Mouse (Mus musculus) MEL-GATA-1-ER (cell line): ENCODE measurements around the gene Thsd4.

ENCODE experiments used
- DNase-seq: peaks from one replicate; pipeline ENCODE4 v3.0.0-alpha.2; 2012; ENCODE audit warnings: low read depth; ENCODE audit errors: extremely low read depth

Gene Thsd4

DNA sequence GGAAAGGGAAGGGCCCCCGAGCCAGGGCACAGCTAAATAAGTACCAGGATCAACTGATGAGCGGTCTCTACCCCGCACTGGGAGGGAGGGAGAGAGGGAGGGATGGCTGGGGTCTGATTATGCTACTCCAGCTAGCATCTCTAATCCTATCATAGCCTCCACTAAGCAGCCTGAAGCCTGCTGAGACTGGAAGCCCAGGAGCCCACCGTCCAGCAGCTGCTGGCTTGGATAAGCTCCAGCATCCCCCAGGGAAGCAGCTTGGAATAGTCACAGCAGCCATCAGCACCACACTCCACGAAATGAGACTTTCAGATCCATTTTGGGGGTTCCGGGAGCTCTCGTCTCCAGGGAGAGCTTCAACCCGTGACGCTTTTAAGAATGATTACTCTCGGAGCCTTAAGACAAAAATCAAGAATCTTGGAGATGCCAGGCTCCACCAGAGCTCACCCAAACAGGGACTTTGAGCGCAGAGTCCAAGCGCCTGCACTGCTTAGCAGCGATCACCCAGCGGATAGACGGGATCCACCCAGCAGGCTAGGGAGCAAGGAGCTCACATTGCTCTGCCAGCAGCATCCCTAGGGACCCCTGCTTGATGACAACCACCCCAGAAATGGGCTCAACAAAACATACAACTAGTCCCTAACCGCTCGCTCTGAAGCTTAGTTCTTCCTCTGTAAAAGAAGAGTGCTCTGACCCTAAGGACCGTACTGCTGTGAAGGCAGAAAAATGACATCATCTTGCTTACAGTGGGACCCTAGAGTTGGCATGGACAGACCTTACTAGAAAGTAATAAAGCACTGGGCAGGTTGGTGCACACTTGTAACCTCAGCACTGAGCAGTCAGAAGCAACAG is 64.3 kb downstream of the Thsd4 start:
- no peak for DNase-seq

DNA sequence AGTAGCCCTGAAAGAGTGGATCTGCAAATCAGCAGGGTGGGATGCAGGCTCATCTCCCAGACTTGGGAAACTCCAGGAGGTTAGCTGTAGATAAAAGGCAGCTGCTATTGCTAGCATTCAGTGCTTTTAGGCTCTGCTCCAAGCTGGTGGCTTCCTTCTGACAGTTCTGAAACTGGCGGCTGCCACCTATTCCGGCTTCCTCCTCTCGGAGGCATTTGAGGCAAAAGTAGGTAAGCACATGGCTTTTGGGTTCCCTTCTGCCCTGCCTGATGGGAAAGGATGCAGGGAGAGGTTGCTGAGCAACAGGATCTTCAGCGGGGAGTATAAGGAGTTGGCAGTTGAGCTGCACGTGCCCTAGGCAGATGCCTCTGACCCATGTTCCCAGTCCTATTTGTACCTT is 65.2 kb downstream of the Thsd4 start:
- no peak for DNase-seq

DNA sequence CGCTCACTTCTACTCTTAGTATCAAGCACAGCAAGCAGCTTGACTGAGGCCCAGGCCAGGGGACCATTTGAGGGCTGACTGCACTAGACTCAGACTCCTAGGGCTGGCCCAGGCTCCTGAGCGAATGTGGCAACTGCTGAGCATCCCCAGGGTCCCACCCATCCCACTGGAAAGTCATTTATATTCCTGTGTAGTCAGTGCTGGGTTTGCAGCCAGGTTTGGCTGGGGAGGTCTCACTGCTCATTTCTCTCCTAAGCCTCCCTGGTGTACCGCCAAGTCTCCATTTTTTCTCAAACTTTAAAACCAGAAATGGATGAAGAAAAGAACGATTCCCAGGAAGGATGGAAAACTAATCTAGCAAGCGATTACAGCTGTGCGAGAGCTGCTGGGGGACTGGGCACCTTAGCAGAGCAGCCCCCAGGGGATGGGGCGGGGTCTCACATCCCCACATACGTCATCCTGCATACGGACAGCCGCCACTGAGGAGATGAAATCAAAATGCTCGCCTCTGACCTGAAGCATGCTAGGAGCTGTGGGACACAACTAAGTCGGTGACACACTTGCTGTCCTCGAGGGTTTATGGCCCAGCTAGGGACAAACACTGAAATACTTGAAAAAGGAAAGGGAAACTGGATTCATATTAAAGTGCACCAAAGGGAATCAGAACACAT is 67.3 kb downstream of the Thsd4 start:
- no peak for DNase-seq

DNA sequence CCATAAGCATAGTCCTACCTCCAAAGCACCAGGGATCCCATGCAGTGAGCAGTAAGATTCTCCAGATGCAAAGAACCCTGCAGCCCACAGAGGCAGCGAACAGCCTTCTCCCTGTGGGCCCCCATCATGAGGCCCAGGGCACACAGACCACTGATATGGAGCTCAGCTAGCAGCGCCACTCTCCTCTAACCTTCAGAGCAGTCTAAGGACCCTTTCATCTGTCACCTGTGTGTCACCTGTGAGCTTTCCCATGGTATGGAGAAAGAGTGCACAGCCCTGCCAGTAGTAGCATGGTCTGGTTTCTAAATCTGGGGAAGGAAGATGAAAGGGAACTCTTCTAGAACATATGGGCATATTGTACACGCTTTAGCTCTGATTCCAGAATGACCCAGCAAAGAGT is 72.3 kb downstream of the Thsd4 start:
- DNase-seq = no peak

DNA sequence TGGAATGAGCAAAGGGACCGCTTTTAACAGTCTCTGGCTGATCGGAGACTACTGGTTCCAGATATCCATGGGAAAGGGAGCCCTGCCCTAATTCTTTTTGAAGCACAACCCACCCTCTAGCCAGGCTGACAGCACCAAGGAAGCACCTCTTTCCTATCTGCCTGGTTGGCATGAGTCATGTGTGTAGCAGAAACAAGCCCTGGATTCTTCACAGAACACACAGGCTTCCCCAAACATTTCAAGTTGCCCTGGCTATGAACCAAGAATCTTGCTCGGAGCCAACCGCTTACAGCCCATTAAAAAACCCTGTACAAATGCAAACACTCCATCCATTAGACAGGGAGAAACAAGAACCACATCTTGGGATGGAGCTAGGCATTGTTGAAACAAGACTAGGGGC is 76.0 kb downstream of the Thsd4 start:
- no peak for DNase-seq

DNA sequence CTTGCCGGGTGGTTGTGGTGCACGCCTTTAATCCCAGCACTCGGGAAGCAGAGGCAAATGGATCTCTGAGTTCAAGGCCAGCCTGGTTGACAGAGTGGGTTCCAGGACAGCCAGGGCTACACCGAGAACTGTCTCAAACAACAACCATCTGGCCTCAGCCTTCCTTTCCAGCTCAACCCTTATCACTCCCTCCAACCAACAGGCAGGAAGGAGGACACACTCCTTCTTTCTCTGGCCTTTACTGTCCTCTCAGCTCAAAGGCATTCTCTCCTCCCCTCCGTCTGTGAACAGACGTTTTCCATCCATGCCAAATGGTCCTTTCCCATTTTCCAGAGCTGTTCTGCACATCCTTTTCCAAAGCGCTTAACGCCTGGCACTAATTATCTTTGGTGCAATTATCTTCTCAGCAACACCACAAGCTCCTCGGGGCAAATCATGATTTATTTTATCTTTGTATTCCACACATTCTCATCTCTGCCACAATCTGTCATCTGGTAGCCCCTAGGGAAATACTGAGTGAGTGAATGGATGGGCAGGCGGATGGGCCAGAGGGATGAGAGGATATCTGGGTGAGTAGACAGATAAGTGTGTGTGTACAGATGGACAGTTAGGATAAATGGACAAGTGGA is 80.5 kb downstream of the Thsd4 start:
- DNase-seq = no peak

DNA sequence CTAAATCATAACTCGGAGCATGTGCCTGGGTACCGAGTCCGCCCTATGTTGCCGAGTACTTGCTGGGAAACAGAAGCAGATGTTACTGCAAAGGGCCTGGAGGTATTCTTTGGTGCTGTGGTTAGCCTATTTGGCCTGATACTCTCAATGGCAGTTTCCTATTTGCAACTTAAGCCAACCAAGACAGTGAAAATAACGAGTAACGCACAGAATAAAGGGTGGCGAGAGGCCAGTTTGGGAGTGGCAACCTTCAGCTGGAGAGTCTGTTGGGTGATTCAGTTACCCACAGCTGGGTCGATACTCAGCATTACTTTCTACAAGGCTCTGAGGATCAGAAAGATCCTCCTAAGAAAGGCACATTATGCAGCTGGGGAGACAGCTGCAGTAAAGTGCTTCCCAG is 81.3 kb downstream of the Thsd4 start:
- no peak for DNase-seq

DNA sequence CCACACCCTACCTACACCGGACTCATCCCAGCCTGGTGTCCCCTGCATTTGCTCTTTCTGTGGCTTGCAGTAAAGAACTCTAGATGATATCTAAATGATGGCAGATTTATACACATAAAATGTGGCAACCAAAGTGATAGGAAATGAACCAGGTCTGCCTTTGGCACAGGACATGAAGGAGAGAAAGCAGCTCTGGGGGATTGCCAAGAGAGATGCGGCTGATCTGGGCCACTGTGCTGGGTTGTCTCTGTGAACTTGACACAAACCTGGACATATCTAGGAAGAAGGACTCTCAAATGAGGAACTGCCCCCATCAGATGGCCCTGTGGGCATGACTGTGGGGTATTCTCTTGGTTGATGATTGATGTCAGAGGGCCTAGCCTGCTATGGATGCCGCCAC is 85.6 kb downstream of the Thsd4 start:
- no peak for DNase-seq

DNA sequence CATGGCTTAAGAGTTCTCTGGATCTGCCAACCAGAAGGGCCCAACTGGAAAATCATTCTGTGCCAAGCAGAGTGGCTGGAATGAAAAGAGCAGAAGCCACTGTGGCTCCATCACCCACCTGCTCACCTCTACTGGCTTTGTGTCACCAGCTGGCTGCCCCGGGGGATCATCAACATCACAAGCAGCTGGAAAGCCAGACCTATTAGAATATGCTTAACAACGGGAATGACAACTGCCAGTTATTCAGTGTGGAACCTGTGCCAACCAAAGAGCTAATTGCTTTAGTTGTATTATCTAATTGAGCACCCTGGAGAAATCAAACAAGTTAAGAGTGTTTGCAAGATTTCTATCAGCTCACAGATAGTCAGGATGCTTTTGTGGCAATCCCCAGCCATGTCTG is 87.8 kb downstream of the Thsd4 start:
- no peak for DNase-seq

DNA sequence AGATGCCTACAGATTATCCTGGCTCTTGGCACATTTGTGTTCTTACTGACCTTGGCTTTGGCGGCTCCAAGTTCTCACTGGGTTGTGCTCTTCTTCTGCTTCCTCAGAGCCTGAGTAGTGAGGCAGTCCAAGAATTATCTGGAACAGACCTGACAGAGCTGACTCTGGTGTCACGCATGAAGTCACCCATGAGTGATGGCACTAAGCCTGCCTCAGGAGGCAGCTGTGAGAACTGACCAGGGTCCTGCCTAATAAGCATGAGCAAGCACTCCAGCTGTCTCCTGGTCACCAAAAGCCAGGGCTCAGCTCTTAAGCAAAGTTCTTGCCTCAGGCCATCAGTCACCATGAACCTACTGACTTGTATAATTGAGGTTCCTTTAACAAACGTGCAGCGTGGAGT is 89.9 kb downstream of the Thsd4 start:
- DNase-seq = no peak

DNA sequence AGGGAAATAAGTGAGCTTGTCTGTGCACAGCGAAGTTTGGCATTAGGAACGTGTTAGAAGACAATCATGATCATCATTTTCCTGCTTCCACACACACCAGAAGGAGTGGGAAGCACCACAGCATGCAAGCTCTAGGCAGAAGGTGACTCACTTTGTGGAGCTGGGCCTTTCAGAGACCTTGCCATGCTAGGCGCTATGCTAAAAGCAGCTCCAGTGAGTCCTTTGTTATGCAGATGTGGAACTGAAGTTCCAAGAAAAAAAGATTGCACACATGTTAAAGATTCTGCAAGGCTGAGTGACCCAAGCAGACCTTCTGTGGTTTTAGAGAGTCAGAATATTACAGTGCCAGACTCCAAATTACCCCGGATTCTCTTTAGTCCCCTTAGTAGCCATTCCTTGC is 91.8 kb downstream of the Thsd4 start:
- no peak for DNase-seq

DNA sequence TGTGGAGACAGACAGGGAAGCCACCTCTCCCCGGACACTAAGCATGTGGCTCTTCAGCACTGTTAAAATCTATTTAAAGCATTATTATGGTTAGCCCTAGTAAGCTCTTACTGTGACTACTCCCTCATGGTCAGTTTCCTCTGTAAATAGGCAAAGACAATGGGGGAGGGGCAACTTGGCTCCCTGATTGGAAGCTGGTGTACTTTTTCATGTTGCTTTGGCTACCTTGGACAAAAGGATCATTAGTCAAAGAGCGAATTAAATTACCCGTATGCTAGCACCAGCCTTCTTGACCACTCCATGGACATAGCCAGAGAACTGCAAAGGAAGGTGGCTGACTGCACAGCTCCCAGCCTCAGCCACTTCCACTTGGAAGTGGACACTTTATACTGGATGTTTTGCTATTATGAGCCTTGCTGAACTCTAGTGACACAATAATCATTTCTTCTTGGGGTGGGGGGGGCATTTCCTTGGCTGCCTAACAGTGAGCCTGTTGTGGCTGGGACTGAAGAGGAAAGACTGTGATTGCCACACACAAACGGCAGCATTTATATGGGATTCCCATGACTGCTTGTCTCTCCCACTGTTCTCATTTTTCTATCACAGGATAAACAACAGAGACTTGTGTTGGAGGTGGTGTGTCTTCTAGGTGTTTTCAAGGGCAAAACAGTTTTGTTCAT is 107.6 kb downstream of the Thsd4 start:
- no peak for DNase-seq

DNA sequence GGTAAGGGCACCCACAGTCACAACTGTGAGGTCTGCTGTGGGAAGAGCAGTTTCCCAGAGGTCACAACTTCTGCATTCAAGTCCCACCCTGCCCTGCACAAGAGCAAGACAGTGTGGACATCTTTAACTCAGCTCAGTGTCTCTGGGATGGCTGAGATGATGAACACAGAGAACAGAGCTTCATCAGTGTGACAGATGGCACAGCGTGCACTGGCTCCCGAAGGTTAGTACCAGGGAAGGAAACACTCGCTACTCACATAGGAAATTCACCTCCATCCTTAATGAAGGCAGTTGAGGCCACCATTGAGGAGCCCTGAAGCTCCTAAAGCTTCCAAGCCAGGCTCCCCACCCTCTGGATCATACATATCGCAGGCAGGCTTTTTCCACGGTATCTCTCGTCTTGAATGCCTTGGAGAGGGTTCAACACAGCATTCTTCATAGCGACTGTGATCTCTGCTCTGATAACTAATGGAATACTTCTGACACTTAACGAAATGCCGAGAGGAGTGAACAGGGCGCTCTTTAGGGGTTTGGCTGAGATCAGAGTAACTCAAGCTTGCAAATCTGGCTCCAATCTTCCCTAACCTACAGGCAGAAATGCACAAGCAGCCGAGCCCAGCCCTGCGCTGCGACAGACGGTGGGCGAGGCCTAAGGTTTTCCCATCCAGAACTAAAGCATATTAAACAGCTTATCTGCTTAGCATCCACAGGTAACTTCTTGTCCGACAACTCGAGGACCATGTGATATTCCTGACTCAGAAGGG is 110.8 kb downstream of the Thsd4 start:
- no peak for DNase-seq

DNA sequence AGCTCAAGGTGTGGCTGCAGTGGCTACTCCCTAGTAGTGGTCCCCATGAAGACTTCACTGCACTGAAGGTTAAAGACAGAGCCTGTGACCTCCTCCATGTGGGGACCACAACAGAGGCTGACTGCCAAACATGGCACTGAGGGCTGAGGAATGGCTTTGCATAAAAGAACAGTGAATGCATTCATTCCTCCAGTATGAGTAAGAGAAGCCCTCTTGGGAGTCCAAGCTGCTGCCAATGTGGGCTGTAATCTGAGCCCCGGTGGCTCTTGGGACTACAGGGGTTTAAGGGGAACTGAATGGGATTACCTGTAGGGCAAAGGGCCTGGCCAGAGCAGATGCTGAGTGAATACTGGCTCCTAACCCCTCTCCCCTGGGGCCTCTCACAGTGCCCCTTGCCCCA is 114.5 kb downstream of the Thsd4 start:
- DNase-seq = no peak

DNA sequence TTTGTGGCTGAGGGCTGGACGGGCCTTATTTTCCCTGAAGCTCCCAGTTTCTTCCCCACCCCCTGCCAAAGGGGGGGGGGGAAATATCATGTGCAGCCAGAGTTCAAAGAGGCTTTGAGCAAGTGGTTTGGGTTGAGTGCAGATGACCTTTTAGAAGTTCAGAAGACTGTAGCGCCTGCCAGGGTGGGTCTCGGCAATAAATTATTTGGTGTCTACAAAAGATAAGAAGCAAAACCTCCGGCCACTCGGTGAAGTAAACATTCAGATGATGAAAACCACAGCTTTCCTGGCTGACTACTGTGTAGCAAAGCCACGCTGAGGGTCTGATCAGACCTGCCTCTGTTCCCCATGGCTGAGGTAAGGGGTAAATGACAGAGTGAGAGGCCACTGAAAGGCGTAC is 116.1 kb downstream of the Thsd4 start:
- no peak for DNase-seq

DNA sequence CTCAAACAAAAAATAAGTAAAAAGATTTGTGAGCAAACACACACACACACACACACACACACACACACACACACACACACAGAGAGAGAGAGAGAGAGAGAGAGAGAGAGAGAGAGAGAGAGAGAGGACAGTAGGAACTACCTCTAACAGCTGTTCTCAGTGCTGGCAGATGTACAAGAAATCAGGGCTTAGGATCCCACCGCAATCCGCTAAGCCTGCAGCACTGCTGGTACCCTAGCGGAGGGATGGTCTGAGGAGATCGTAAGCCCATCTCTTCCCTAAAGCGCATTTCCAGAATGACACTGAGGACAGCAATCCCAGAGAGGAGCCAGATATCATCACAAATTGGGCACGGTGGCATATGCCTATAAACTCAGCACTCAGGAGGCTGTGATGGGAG is 119.2 kb downstream of the Thsd4 start:
- no peak for DNase-seq

DNA sequence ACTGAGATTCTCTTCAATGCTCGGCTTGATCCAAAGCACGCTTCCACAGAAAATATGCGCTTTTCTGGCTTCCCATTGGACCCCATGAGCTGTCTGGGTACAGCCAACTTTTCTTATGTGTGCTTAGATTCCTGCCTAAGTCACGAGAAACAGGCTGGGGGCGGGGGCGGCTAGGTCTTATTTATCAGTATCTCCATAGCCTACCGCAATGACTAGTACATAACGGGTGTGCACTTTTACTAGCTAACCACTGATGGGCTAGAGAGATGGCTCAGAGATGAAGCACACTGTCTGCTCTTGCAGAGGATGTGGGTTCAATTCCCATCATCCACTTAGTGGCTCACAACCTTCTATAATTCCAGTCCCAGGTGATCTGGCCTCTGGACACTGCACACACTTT is 121.8 kb downstream of the Thsd4 start:
- peak; percentile 81 for DNase-seq

DNA sequence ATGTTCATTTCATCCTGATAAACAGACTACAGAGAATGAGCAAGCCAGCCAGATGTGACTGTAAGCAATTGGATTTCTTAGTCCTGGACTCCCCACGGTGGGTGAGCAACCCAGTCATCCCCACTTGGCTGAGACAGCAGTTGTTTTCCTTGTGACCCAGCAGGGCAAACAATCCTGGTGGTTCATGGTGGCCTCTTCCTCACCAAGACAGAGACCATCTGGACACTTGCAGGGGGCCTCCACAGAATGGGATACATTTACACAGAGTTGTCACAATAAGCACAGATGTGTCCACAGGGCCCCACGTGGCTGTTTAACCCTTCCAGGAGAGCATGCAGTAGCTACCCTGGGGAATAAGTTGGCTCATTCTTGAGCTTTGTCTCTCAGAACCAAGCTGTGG is 123.8 kb downstream of the Thsd4 start:
- DNase-seq = no peak

DNA sequence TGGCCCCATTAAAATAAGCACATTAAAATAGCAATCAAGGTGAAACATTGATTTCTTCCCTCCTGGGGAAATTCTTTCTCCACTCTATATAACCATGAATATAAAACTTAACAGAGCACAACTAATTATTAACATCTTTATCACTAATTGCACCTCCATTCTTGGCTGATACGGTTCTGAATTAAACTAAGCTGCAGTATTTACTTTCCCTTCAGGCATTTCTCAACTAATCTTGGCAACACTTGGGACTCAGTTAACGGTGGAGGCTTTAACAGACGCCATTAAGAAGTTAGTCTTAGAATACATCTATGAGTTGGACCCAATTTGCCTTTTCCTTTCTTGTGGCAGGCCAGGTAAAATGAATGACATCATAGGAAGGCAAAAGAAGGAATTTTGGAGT is 125.8 kb downstream of the Thsd4 start:
- no peak for DNase-seq

DNA sequence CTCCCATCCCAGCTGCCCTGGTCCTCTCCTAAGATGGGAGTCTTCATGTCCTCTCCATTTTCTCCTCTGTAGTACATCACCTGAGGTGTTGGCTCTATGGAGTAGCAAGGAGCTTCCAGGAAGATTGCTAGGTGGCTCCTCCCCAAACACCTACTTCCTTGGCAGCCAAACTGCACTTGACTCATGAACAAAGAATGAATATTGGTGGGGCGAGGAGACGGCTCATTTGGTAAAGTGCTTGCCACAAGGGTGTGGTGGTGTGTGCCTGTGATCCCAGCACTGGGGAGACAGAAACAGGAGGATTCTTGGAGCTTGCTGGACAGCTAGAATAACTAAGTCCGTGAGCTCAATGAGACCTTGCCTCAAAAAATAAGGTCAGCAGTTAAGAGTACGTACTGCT is 128.9 kb downstream of the Thsd4 start:
- DNase-seq = no peak

DNA sequence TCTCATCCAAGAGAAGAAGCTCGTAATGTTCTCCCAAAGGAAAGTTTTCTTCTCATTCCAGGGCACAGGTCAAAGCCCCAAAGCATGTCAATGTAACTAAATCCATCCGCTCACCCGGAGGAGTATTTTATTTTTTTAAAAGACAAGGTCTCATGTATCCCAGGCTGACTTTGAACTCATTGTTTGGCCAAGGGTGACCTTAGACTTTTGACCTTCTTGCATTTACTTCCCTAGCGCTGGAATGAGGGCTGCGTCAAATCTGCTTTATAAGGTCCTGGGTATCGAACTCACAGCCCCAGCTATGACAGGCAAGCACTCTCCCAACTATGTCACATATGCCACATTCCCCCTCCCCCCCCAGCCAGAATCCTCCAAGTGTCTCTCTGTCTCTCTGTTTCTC is 137.1 kb downstream of the Thsd4 start:
- no peak for DNase-seq
